Mouse (Mus musculus): ENCODE data around the gene Klrc1.
"Not testable (repeated sequence)": the region's sequence is repeated elsewhere in the genome, so short reads cannot be mapped to it uniquely, and the experiment has no call there.

Gene Klrc1

GRCm38 (mm10) chr6:129678873-129679272, at the start of gene Klrc1:
Klrc1 (minus strand) TSS chr6:129678973.
- no peak for DNase-seq (ENCODE audit: low spot score in 2 of 2)

DNA sequence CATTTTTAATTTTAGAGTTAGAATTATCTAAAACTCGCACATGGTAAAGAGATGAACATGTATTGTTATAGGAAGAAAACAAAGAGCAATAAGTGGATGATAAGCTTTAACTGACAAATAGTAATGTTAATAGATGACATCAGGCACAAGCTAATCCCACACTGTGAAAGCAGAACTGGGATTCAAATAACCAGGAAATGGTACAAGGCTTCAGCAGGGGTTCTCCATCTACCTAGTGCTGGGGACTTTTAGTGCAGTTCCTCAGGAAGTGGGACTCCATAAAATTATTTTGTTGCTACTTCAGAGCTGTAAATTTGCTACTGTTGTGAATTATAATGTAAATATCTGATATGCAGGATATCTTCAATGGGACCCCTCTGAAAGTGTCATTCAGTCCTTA, 48.5 kb upstream of the Klrc1 start:
- DNase-seq (ENCODE audit: low spot score in 2 of 2): no peak

GRCm38 (mm10) chr6:129721390-129721789, 42.6 kb upstream of the Klrc1 start:
- no peak for DNase-seq (ENCODE audit: low spot score in 2 of 2)

DNA sequence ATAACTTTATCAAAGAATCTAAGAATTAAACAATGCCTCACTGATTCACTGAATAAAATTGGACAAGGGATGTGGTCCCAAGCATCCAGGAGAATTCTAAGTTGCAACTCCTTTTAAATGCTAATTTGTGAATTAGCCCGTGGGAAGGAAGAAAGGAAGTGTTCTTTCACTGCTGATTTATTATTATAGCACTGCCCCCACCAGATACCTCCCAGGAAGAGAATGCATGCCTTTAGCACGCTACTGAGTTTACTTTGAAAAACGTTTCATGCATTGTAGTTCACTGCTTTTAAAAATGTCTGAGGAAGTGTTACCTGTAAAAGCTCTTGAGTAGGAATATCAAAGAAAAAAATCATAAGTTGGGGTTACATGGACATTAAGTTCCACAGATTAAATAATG, 41.7 kb upstream of the Klrc1 start:
- DNase-seq (ENCODE audit: low spot score in 2 of 2): no peak

GRCm38 (mm10) chr6:129717032-129717431, 38.3 kb upstream of the Klrc1 start, which contains the start of gene Klri1:
Klri1 (minus strand) TSS chr6:129717132.
- DNase-seq (ENCODE audit: low spot score in 2 of 2): no peak

DNA sequence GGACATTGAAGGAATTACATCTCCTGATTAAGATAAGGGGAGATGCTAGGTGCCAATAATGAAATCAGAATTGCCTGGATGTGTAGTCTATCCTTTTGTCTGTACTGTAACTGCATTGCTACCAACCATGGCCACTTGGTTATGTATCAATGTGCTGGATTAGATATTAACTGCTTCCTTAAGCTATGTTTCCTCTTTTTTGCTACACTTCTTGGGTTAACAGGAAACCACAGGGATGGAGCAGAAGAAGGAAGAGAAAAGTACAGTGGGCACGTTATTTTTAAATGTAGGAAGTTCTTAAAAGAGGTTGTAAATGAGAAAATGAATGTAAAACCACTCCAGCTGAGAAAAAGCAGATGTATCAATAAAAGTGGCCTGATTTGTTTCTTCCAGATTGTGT, 34.8 kb upstream of the Klrc1 start:
- DNase-seq (ENCODE audit: low spot score in 2 of 2): no peak

- not testable (repeated sequence) for DNase-seq (ENCODE audit: low spot score in 2 of 2)
These were observed 12.7 kb upstream of the Klrc1 start for GRCm38 (mm10) chr6:129691436-129691835.

DNA sequence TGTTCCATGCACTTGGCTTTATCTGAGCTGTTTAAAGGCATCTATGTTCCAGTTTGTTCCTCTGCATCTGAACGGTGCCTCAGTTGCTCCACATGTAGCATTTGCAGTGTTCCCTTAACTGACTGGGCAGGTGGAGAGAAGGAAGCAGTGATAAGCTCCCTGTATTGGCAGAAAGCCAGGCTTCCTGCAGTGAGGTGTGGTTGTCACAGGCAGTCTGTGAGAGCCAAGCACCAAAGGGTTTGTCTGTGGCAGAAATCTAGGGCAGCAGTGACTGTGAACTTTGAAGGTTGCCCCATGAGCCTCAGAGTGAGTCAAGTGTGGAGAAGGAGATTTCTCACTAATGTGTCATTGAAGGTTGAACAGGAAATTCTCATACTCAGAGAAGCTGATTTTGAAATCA, 1.6 kb upstream of the Klrc1 start:
- DNase-seq (ENCODE audit: low spot score in 2 of 2): no peak

GRCm38 (mm10) chr6:129661301-129661700, 17.5 kb downstream of the Klrc1 start:
- not testable (repeated sequence) for DNase-seq (ENCODE audit: low spot score in 2 of 2)

DNA sequence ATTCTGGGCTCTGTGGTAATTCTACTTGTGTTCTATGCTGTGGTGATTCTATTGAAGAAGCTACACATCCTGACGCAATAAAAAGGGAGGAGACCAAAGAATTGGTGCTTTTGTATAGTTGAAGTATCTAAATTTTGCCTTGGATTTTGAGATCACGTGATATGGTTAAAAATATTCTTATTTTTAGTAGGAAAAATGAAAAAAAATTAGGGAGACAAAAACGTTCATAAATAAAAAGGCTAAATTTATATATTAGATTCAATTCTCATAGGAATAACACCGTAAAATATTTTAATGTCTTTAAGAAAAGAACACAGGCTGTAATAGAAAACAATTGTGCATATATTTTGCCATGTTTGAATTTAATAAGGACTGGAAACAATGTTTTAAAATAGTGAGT, 18.2 kb downstream of the Klrc1 start, which contains the start of gene Klrc2:
TSS of gene Klrc2 (minus strand) at position 101 of the 400 bp plus-strand sequence.
- not testable (repeated sequence) for DNase-seq (ENCODE audit: low spot score in 2 of 2)

DNA sequence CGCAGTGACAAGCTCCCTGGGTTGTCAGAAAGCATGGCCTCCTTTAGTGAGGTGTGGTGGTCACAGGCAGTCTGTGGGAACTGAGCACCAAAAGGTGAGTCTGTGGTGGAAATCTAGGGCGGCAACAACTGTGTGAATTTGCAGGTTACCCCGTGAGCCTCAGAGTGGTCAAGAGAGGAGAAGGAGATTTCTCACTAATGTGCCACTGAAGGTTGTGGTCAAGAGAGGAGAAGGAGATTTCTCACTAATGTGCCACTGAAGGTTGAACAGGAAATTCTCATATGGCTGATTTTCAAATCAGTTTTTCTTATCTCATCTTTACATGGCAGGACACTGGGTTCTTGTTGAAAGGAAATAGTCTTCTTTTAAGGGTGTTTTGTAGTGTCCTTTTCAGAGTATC, 34.7 kb downstream of the Klrc1 start:
- not testable (repeated sequence) for DNase-seq (ENCODE audit: low spot score in 2 of 2)

DNA sequence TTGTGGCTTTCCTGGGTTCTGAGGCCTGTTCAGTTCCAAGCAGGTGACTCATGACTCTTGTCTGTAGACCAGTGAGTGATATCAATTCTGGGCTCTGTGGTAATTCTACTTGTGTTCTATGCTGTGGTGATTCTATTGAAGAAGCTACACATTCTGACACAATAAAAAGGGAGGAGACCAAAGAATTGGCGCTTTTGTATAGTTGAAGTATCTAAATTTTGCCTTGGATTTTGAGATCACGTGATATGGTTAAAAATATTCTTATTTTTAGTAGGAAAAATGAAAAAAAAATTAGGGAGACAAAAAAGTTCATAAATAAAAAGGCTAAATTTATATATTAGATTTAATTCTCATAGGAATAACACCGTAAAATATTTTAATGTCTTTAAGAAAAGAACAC, 35.5 kb downstream of the Klrc1 start, which contains the start of gene Klrc3:
TSS of gene Klrc3 (minus strand) at position 101 of the 400 bp plus-strand sequence.
- DNase-seq (ENCODE audit: low spot score in 2 of 2): not testable (repeated sequence)

GRCm38 (mm10) chr6:129631046-129631445, 47.7 kb downstream of the Klrc1 start:
- not testable (repeated sequence) for DNase-seq (ENCODE audit: low spot score in 2 of 2)

- DNase-seq (ENCODE audit: low spot score in 2 of 2): no peak
These were observed 55.0 kb downstream of the Klrc1 start, which contains the start of gene Klrk1 for GRCm38 (mm10) chr6:129623735-129624134. Klrk1 (minus strand) TSS chr6:129623864.

All from frontal cortex, postnatal 10 days (tissue).